Mouse (Mus musculus): Measurements from ENCODE around the gene Actg2.
A peak's percentile ranks its signal among the peaks of the same experiment; 100 is the strongest.
"Not testable (repeated sequence)": the region's sequence is repeated elsewhere in the genome, so short reads cannot be mapped to it uniquely, and the experiment has no call there.

Gene Actg2

GRCm38 (mm10) chr6:83536028-83536794 is at the start of gene Actg2:
Actg2 (minus strand) TSS chr6:83536265.
- no peak for DNase-seq (ENCODE audit: low spot score in 2 of 2)

- DNase-seq (ENCODE audit: low spot score in 2 of 2): not testable (repeated sequence)
Measured at GRCm38 (mm10) chr6:83585328-83585727, 49.3 kb upstream of the Actg2 start.

GRCm38 (mm10) chr6:83583591-83583990 is 47.5 kb upstream of the Actg2 start:
- DNase-seq (ENCODE audit: low spot score in 2 of 2): no peak

GRCm38 (mm10) chr6:83582938-83583270 is 46.8 kb upstream of the Actg2 start:
- peak in 1 of 2 experiments; percentile 11 for DNase-seq (ENCODE audit: low spot score in 2 of 2)

GRCm38 (mm10) chr6:83582135-83582937 is 46.3 kb upstream of the Actg2 start:
- DNase-seq (ENCODE audit: low spot score in 2 of 2): no peak

- DNase-seq (ENCODE audit: low spot score in 2 of 2): no peak
Measured at GRCm38 (mm10) chr6:83577534-83577933, 41.5 kb upstream of the Actg2 start.

GRCm38 (mm10) chr6:83575609-83576008 is 39.5 kb upstream of the Actg2 start:
- DNase-seq (ENCODE audit: low spot score in 2 of 2): no peak

GRCm38 (mm10) chr6:83572671-83573070 is 36.6 kb upstream of the Actg2 start, which contains the start of gene Stambp:
Stambp (minus strand) TSS chr6:83572729.
- DNase-seq (ENCODE audit: low spot score in 2 of 2): no peak

- DNase-seq (ENCODE audit: low spot score in 2 of 2): peak; percentile 89 to 90
Measured at GRCm38 (mm10) chr6:83571840-83572667, 36.0 kb upstream of the Actg2 start.

- DNase-seq (ENCODE audit: low spot score in 2 of 2): no peak
Measured at GRCm38 (mm10) chr6:83568901-83569862, 33.1 kb upstream of the Actg2 start.

- DNase-seq (ENCODE audit: low spot score in 2 of 2): no peak
Measured at GRCm38 (mm10) chr6:83555972-83556371, 19.9 kb upstream of the Actg2 start.

GRCm38 (mm10) chr6:83548346-83548745 is 12.3 kb upstream of the Actg2 start:
- no peak for DNase-seq (ENCODE audit: low spot score in 2 of 2)

GRCm38 (mm10) chr6:83545778-83546177 is 9.7 kb upstream of the Actg2 start:
- no peak for DNase-seq (ENCODE audit: low spot score in 2 of 2)

- peak in 1 of 2 experiments; percentile 15 for DNase-seq (ENCODE audit: low spot score in 2 of 2)
Measured at GRCm38 (mm10) chr6:83541756-83542456, 5.8 kb upstream of the Actg2 start.

- no peak for DNase-seq (ENCODE audit: low spot score in 2 of 2)
Measured at GRCm38 (mm10) chr6:83540017-83540416, 4.0 kb upstream of the Actg2 start.

GRCm38 (mm10) chr6:83536795-83537059 is 662 bp upstream of the Actg2 start:
- no peak for DNase-seq (ENCODE audit: low spot score in 2 of 2)

- no peak for DNase-seq (ENCODE audit: low spot score in 2 of 2)
Measured at GRCm38 (mm10) chr6:83532608-83533007, 3.5 kb downstream of the Actg2 start.

GRCm38 (mm10) chr6:83523194-83523593 is 12.9 kb downstream of the Actg2 start:
- no peak for DNase-seq (ENCODE audit: low spot score in 2 of 2)

- no peak for DNase-seq (ENCODE audit: low spot score in 2 of 2)
Measured at GRCm38 (mm10) chr6:83521784-83522183, 14.3 kb downstream of the Actg2 start.

- no peak for DNase-seq (ENCODE audit: low spot score in 2 of 2)
Measured at GRCm38 (mm10) chr6:83518637-83519036, 17.4 kb downstream of the Actg2 start.

All from urinary bladder, postnatal 36 days (tissue).